Mouse (Mus musculus): Measurements from ENCODE around the gene Rcor3.
A peak's percentile ranks its signal among the peaks of the same experiment; 100 is the strongest.

The Rcor3 gene

DNA sequence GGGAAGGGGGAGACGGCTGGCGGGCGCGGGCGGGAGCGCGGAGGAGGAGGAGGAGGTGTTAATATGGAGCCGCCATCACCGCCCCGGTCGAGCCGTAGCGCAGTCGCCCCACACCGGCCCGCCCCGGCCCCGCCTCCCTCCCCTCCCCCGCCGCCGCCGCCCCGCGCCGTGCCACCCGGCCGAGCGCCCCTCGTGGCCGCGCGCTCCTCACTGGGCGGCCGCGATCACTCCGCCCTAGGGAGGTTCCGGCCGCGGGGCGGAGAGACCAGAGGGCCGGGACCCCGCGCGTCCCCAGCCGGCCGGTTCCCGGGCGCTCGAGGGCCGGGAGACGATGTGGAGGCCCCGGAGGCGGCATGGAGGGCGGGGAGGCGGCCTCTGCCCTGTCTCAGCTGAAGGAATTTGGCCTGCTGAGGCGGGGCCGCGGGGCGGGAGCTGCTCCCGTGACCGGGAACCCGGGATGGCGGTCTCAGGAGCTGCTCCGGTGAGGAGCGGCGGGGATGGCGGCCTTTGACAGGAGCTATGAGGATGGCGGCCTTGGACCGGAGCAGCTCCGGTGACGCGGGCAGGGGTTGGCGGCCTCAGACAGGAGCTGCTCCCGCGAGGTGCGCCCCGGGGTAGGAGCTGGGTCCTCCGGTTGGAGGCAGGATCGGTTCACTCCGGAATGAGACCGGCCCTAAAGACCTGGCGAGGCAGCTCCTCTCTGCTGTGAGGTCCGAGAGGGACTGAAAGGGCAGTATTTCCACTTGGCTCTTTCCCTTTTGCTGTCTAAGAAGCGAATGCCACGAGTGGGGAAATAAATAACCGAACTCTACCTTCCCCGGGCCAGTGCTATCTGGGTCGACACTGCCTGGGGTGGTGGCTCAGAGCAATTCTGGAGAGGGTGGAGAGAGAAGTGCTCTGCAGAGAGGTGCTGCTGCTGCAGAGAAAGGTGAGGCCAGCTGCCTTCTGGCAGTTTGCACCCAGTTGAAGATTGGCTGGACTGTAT, at the start of gene Rcor3:
TSS of gene Rcor3 (minus strand) at position 137 of the 985 bp plus-strand sequence.
- peak; percentile 10 to 23 for DNase-seq (ENCODE audit: low read depth in 1 of 2, low spot score in 2 of 2)

DNA sequence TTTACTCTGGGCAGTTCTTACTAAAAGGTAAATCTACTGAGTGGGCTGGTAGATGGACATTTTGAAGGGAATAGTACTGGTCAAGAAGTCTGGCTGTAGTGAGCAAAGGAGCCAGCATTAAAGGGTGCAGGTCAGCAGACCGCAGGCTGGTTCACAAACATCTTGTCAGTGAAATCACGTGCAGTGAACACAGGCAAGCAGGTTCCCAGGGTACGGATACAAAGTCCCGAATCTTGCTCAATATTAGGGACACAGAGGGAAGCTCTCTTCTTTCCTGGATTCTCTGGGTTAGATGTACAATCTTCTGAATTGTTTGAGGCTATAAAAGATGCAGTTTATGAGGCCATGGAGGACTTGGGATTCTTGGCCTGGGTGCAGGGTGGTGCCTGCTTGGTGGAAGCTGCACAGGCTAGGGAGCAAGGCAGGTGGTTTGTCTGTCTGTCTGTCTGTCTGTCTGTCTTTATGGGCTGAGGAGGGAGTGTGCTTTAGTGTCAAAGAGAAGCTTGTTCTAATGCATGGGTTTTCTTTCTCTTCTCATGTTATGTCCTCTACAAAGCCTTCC, 43.9 kb upstream of the Rcor3 start:
- no peak for DNase-seq (ENCODE audit: low read depth in 1 of 2, low spot score in 2 of 2)

DNA sequence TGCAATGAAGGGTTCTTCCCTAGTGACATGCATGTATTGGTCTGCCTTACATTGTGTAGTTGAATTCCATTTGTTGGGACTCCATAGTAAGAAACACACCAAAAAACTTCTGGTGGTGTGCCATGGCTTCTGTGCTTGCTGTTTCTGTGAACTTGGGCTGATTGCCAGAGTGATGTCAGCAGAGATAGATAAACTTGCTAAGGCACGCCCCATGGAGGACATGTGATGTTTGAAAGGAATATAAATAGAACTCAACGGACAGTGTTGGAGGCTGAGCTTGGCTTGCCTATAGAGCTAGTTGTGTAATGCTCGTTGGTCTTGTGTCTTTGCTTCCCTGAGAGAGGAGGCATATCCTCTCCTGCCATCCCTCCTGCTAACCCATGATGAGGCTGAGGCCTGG, 42.0 kb upstream of the Rcor3 start:
- no peak for DNase-seq (ENCODE audit: low read depth in 1 of 2, low spot score in 2 of 2)

DNA sequence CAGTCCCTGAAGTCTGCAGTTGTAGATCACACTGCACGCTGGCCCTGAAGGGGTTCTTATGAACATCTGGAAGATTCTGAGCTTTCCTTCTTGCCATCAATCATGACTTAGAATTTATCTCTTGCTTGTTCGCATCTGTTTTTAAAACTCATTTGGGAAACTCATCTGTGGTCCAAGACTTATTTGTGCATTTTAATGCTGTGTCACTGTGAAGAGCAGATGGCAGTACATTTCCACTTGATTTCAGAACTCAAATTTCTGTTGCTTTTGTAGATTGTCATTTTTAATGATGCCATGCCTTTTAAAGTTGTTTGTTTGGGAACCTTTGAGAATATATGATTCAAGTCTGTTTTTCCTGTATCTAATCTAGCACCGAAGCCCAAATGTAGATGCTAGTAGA, 33.6 kb upstream of the Rcor3 start:
- no peak for DNase-seq (ENCODE audit: low read depth in 1 of 2, low spot score in 2 of 2)

DNA sequence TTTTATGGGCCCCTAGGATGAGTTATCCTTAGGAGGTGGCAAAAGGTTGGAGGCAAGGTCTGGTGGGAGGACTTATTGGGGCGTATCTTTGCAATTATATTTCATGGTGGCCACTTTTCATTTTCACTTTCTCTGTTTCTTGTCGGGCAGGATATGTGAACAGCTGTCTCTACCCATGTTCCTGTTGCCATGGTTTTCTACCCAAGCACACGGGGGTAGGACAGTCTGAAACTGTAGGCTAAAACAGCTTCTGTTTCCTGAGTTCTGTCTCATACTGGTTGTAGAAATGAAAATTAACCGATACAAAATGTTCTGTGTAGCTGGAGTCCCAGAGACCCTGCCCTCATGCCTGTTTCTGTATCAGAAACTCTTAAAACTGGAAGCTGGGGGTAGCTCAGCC, 13.3 kb upstream of the Rcor3 start:
- no peak for DNase-seq (ENCODE audit: low read depth in 1 of 2, low spot score in 2 of 2)

DNA sequence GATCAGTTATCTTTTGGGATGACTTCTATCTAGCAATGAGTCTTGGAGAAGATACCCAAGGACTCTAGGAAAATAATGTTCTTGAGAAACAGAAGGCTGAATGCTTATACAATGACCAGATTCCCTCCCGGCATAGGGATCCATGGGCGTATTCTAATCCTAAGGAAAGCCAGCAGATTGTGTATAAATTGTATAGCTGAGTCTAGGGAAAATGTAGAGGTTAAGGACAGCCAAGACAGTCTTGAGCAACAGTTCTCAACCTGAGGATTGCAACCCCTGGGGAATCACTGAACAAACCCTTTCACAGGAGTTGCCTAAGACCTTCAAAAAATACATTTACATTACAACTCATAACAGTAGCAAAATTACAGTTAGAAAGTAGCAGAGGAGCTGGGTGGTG, 2.5 kb upstream of the Rcor3 start:
- no peak for DNase-seq (ENCODE audit: low read depth in 1 of 2, low spot score in 2 of 2)

DNA sequence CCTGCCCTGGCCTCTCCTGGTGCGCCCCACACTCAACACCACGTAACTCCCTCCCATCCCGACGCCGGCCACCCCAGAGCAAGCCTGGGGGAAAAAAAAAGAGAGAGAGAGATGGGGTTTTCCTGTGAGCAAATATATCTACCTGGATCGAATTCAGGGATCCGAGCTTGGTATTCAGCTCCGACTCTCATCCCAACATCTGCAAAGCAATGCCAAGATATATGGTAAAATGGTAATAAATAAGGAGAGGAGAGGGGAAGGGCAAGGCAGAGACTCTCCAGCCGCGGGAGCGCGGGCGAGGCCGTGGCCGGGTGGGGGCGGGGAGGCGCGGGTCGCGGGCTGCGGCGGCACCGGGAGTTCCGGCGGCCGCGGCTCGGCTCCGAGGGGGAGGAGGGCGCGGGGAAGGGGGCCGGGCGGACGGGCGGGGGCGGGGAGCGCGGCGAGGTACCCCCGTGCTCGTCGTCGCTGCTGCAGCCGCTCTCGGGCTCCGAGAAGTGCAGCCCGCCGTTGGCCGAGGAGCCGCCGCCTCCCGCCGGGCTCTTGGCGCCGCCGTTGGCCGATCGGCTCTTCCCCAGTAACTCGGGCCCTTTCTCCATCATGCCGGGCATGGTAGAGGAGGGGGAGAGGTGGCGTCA, 454 bp downstream of the Rcor3 start:
- no peak for DNase-seq (ENCODE audit: low read depth in 1 of 2, low spot score in 2 of 2)

DNA sequence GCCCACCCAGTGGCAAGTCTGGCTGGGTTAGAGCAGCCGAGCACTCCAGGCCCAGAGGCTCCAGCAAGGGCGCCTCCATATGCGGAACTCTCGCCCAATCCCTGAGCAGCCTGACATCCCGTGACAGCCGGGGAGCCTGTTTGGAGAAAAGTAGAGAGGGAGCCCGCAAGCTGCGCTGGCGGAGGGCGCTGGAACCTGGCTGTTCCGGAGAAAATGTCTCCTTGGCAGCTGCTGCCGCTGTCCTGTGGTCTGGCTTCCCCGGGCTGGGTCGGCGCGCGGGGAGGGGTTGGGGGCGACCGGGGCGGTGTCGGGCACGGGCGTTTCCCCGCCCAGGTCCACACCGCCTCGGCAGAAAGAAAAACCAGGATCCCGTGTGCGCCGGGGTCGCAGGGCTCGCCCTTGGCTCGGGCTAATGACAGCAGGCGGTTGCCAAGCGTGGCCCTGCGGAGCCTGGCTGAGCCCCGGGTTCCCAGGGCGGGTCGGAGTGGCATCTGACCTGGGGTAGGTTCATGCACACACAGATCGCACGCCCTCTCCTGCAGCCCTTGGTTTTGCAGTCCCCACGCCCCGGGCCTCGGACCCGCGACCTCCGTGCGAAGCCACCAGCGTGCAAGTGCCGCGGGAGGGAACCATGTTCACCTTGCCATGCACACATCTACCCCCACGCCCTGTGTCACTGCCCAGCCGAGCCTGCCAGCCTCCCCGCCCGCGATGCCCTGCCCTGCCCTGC, 1.1 kb downstream of the Rcor3 start:
- DNase-seq (ENCODE audit: low read depth in 1 of 2, low spot score in 2 of 2), result peak; percentile 25 to 46

DNA sequence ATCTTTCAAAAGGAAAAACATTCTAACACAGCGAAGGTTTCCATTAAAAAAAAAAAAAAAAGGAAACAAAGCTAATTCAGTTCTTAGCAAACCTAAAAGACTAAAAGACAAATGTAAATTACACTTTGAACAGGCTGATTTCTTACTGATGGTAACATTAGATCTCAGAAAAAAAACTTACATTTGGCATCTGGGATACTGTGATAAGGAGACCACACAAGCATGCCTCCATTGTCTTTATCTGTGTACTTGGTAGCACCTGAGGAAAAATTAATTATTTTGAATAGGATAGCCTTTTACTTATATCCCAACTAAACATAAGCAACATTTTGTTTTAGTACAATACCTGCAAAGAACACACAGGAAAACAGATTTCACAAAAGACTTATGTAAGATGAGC, 7.7 kb downstream of the Rcor3 start:
- DNase-seq (ENCODE audit: low read depth in 1 of 2, low spot score in 2 of 2), result no peak

DNA sequence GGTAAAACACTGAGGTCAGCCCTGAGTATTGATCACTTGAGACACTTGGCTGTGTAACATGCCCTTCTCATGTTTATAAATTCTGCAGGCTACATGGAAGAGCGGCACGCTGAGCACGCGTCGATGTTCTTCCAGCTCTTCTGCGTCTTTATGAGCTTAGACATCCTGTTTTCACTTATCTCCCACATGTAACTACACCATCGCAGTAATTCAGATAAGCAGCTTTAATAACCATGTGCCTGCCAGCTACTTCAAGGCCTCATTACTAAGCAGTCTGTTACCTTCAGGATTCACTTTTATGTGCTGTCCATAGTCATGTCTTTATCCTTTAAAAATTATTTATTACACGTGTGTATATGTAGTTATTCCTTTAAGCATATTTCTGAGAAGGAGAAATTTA, 9.5 kb downstream of the Rcor3 start:
- DNase-seq (ENCODE audit: low read depth in 1 of 2, low spot score in 2 of 2), result no peak

DNA sequence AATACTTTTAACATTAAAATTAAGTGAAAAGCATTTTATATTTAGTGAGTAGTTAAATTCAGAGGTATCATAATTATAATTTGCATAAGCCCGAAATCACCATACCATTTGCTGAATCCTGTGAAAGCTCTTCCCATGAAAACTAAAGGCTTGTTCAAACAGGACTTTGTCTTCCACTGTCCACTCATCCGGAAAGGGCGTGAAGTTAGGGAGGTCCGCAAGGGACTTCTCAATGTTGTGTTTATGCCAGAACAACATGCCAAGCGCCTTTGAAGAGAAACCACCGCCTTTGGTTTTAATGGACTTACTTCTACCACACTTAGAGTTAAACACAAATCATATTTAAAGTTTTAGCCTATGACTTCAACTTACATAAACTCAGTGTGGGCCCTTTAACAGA, 12.1 kb downstream of the Rcor3 start:
- DNase-seq (ENCODE audit: low read depth in 1 of 2, low spot score in 2 of 2), result no peak

DNA sequence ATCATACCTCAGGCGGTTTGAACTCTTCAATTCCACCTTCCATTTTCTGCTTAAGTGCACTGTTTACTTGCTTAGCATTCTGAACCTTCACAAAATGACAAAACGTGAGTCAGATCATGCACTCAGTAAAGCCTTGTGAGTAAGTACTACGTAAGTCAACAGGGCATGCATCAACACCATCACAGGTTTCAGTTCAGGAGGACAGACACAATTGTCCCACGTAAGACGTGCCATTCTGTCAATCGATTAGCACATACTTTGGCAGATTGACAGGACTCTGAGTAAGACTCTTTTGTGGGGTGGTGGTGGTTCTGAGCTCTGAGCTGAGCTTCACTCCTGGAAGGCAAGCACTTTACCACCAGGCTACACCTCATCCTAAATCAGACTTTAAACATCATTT, 21.6 kb downstream of the Rcor3 start:
- DNase-seq (ENCODE audit: low read depth in 1 of 2, low spot score in 2 of 2), result no peak

DNA sequence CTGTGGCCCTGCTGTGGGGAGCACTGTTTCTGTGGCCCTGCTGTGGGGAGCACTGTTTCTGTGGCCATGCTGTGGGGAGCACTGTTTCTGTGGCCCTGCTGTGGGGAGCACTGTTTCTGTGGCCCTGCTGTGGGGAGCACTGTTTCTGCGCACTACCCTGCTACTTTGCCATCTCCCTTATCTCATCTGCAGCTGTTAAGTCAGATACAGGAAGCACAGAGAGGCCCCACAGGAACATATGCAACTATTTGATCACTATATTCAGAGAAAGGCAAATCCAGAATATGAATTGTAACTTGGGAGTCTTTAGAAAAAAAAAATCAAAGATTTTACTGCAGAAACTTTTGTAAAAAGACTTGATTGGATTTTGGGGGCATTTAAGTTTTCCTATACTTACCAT, 22.5 kb downstream of the Rcor3 start:
- no peak for DNase-seq (ENCODE audit: low read depth in 1 of 2, low spot score in 2 of 2)

DNA sequence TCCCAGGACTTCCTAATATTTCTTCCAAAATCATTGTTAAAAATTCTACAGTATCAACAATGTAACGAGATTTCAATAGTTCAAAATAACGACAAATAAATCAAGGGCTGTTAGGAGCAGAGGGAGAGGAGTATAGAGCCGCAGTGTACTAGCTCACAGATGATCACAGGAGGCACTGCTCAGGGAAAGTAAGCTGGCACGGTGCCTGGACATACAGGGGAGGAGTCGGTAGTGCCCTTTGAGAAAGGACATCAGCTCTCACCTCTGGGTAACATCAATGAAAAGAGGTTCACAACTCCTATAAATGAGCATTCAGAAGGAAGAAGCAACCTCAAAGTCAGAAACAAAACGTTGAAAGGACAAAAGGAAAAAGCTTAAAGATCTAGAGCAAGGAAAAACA, 28.7 kb downstream of the Rcor3 start:
- no peak for DNase-seq (ENCODE audit: low read depth in 1 of 2, low spot score in 2 of 2)

DNA sequence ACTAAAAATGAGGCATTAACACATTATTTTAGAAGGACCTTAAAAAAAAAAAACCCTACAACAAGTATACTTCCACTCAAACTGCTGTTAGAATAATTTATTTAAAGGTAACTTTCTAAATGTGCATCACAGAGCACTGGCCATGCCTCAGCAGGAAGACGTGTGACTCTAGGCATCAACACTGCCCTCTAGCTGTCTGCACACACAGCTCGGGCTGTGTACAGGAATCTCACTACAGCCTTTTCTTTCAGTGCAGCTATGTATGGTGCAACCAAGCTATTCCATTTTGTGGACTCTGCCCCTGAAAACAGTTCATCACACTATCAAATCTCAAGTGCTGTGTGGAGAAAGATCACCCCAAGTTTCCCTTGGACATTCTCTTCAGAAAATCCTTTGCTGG, 30.5 kb downstream of the Rcor3 start:
- DNase-seq (ENCODE audit: low read depth in 1 of 2, low spot score in 2 of 2), result no peak

DNA sequence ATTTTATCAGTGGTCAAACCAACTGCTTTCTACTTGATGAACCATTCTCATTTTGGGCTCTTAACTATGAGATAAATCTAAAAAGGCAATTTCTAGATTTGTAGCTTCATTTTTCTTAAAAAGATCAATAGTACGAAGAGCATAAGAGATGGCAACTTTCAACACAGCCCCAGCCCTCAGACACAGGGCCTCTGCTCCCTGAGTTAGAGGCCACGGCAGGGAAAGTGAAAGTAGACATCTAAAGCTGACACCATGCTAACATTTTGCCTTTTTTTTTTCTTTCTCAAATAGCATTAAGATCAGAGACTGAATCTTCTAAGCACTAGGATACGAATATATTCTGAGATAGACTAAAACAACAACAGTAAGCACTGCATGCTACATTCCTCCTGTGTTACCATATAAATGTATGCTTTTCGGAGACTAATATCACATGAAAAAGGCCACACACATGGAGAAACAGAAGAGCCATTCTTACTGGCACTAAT, 31.9 kb downstream of the Rcor3 start:
- DNase-seq (ENCODE audit: low read depth in 1 of 2, low spot score in 2 of 2), result no peak

DNA sequence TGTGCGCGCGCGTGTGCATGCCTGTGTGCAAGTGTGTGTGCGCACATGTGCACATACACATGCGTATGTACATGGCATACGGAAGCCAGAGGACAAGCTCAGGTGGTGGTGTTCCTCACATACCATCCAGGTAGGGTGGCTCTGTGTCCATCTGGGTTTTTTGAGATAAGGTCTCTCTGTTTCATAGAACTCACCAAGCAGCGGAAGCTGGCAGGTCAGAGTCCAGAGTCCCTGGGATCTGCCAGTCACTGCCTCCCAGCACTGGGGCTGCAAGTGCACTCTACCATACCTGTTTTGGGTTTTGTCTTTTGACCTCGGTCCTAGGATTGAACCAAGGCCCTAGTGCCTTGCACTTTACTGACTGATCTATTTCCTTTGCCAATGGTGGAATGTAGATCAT, 33.8 kb downstream of the Rcor3 start:
- DNase-seq (ENCODE audit: low read depth in 1 of 2, low spot score in 2 of 2), result no peak

DNA sequence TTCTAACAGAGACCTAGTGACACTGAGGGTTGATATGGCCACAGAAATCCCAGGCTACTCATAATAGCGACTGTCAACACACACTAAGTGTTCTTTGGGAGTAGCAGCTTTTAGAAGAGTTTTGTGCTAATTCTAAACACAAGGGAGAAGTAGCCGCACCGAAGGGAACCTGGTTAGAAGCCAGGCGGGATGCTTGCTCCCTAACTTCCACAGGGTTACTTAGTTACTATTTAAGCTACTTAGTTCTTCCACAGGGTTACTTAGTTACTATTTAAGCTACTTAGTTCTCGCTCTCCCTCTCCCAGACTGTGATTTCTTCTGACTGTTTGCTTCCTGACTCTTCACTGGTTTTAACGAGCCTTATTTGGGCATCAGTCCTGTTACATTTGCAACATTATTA, 34.7 kb downstream of the Rcor3 start:
- DNase-seq (ENCODE audit: low read depth in 1 of 2, low spot score in 2 of 2), result no peak

DNA sequence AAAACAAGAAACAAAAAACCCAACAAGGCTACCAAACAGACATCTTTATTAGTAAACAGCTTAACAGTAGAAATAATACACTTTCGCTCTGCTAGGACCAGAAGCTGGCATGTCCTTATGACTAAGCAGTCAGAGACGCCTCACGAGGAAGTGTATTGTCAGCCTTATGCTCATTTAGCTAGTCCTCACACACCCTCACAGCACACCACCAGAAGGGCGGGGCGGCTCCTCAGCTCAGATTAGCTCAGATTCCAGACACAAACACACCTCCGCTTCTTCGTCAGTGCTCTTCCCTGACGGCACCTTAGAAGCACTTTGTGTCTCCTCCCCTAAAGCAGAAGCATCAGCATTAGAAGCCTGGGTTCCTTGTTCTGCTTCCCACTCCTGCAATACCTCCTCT, 36.5 kb downstream of the Rcor3 start:
- no peak for DNase-seq (ENCODE audit: low read depth in 1 of 2, low spot score in 2 of 2)

DNA sequence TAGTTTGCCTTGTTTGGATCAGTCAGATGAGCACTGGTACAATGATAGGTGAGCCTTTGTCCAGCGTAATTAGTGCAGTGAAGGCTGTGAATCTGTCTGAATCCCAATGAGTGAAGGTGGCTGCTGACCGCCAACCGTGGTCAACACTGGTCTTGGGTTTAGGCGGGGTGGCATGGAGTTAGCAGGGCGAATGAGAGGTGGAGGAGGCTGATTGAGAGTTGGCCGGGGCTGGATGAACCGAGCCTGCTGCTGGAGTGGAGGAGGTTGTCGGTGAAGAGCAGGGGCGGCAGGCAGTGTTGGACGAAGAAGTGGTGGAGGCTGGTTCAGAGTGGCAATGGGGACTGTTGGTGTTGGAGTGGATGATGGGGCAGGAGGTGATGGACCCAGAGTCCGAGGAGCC, 37.1 kb downstream of the Rcor3 start:
- DNase-seq (ENCODE audit: low read depth in 1 of 2, low spot score in 2 of 2), result no peak

DNA sequence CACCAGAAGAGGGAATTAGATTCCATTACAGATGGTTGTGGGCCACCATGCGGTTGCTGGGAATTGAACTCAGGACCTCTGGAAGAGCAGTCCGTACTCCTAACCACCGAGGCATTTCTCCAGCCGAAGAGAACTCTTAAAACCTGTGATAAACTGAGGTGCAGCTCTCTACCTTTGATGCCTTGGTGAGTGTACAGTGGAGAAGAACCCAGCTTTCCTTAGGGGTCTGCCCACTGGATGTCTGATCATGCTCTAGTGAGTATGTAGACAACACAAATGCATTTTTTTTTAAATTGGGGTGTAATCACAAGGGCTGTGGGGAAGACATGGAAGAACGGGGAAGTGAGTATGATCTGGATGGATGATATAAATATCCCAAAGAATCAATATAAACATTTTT, 42.2 kb downstream of the Rcor3 start:
- DNase-seq (ENCODE audit: low read depth in 1 of 2, low spot score in 2 of 2), result no peak
